Mouse (Mus musculus): Measurements from ENCODE around the gene Atf7. TPM values are rescaled to one million over a fixed set of nuclear protein-coding genes. Genes with fewer than 3 reads are reported as not detected.
A peak's percentile ranks its signal among the peaks of the same experiment; 100 is the strongest.

The Atf7 gene
- polyA plus RNA-seq, 1 experiment from 2014 or later: 33.7 TPM

- Histone ChIP-seq H3K36me3 (peaks cover 63% of the 10 kb centered on the region), H3K9ac (no peak overlapping the region), H3K27ac (no peak overlapping the region), H3K4me3 (no peak overlapping the region), H3K4me2 (replicated peaks) (no peak overlapping the region), H3K27me3 (no peaks in the 10 kb centered on the region), H3K4me1 (no peaks in the 10 kb centered on the region), H3K9me3 (no peaks in the 10 kb centered on the region)
- ATAC-seq (ENCODE audit: insufficient number of reproducible peaks, insufficient read depth, low FRiP score, low TSS enrichment): no peak
- 91% methylated on average over 4 of the region's 4 CpGs for WGBS
These were observed 80.5 kb downstream of the Atf7 start for GRCm38 (mm10) chr15:102544801-102545200.

- Histone ChIP-seq H3K27me3 (no peaks in the 10 kb centered on the region), H3K36me3 (peaks cover 62% of the 10 kb centered on the region), H3K27ac (no peak overlapping the region), H3K4me1 (no peaks in the 10 kb centered on the region), H3K9ac (no peak overlapping the region), H3K4me2 (replicated peaks) (no peak overlapping the region), H3K9me3 (no peaks in the 10 kb centered on the region), H3K4me3 (no peak overlapping the region)
- 92% methylated on average over 7 of the region's 7 CpGs for WGBS
- ATAC-seq (ENCODE audit: insufficient number of reproducible peaks, insufficient read depth, low FRiP score, low TSS enrichment): no peak
These were observed 91.3 kb downstream of the Atf7 start for GRCm38 (mm10) chr15:102533926-102534325.

- H3K4me2 ChIP-seq (replicated peaks): no peak overlapping the region
- H3K9me3 ChIP-seq: no peaks in the 10 kb centered on the region
- H3K9ac ChIP-seq: no peak overlapping the region
- WGBS: 91% methylated on average over 3 of the region's 3 CpGs
- no peaks in the 10 kb centered on the region for H3K27me3 ChIP-seq
- H3K36me3 ChIP-seq: peaks cover 70% of the 10 kb centered on the region
- H3K4me3 ChIP-seq: no peak overlapping the region
- H3K4me1 ChIP-seq: no peaks in the 10 kb centered on the region
- no peak overlapping the region for H3K27ac ChIP-seq
- ATAC-seq (ENCODE audit: insufficient number of reproducible peaks, insufficient read depth, low FRiP score, low TSS enrichment): no peak
These were observed 93.0 kb downstream of the Atf7 start for GRCm38 (mm10) chr15:102532106-102532900.

GRCm38 (mm10) chr15:102531586-102531985 lies 93.7 kb downstream of the Atf7 start:
- Histone ChIP-seq H3K27me3 (no peaks in the 10 kb centered on the region), H3K4me1 (no peaks in the 10 kb centered on the region), H3K9me3 (no peaks in the 10 kb centered on the region), H3K4me2 (replicated peaks) (no peak overlapping the region), H3K9ac (no peak overlapping the region), H3K36me3 (peaks cover 65% of the 10 kb centered on the region), H3K27ac (no peak overlapping the region), H3K4me3 (no peak overlapping the region)
- ATAC-seq (ENCODE audit: insufficient number of reproducible peaks, insufficient read depth, low FRiP score, low TSS enrichment): no peak
- WGBS: 78% methylated on average over 4 of the region's 4 CpGs

- H3K36me3 ChIP-seq: peaks cover 57% of the 10 kb centered on the region
- no peak overlapping the region for H3K4me2 ChIP-seq (replicated peaks)
- no peak for ATAC-seq (ENCODE audit: insufficient number of reproducible peaks, insufficient read depth, low FRiP score, low TSS enrichment)
- H3K9me3 ChIP-seq: no peaks in the 10 kb centered on the region
- H3K27ac ChIP-seq: no peak overlapping the region
- H3K27me3 ChIP-seq: no peaks in the 10 kb centered on the region
- H3K4me1 ChIP-seq: no peaks in the 10 kb centered on the region
- WGBS: 94% methylated on average over 4 of the region's 4 CpGs
- no peak overlapping the region for H3K9ac ChIP-seq
- no peak overlapping the region for H3K4me3 ChIP-seq
These were observed 94.7 kb downstream of the Atf7 start for GRCm38 (mm10) chr15:102530566-102530965.

GRCm38 (mm10) chr15:102528396-102528795 lies 96.9 kb downstream of the Atf7 start:
- 94% methylated on average over 1 of the region's 1 CpGs for WGBS
- no peak for ATAC-seq (ENCODE audit: insufficient number of reproducible peaks, insufficient read depth, low FRiP score, low TSS enrichment)
- H3K36me3 ChIP-seq: peaks cover 60% of the 10 kb centered on the region
- no peak overlapping the region for H3K9ac ChIP-seq
- H3K27ac ChIP-seq: no peak overlapping the region
- no peaks in the 10 kb centered on the region for H3K27me3 ChIP-seq
- no peaks in the 10 kb centered on the region for H3K4me1 ChIP-seq
- H3K4me2 ChIP-seq (replicated peaks): no peak overlapping the region
- H3K4me3 ChIP-seq: no peak overlapping the region
- no peaks in the 10 kb centered on the region for H3K9me3 ChIP-seq

GRCm38 (mm10) chr15:102527936-102528335 lies 97.3 kb downstream of the Atf7 start:
- WGBS: 69% methylated on average over 3 of the region's 3 CpGs
- no peak overlapping the region for H3K4me3 ChIP-seq
- peaks cover 56% of the 10 kb centered on the region for H3K36me3 ChIP-seq
- ATAC-seq (ENCODE audit: insufficient number of reproducible peaks, insufficient read depth, low FRiP score, low TSS enrichment): no peak
- H3K9me3 ChIP-seq: no peaks in the 10 kb centered on the region
- no peak overlapping the region for H3K4me2 ChIP-seq (replicated peaks)
- H3K9ac ChIP-seq: no peak overlapping the region
- no peaks in the 10 kb centered on the region for H3K4me1 ChIP-seq
- no peaks in the 10 kb centered on the region for H3K27me3 ChIP-seq
- H3K27ac ChIP-seq: no peak overlapping the region

GRCm38 (mm10) chr15:102526111-102527002 lies 98.9 kb downstream of the Atf7 start:
- Histone ChIP-seq H3K4me1 (no peaks in the 10 kb centered on the region), H3K9ac (no peak overlapping the region), H3K27ac (no peak overlapping the region), H3K4me3 (no peak overlapping the region), H3K4me2 (replicated peaks) (no peak overlapping the region), H3K27me3 (no peaks in the 10 kb centered on the region), H3K36me3 (peaks cover 62% of the 10 kb centered on the region), H3K9me3 (no peaks in the 10 kb centered on the region)
- WGBS: 82% methylated on average over 6 of the region's 6 CpGs
- no peak for ATAC-seq (ENCODE audit: insufficient number of reproducible peaks, insufficient read depth, low FRiP score, low TSS enrichment)

- Histone ChIP-seq H3K4me2 (replicated peaks) (no peak within 1 kb of the TSS), H3K27me3 (no peaks in the 10 kb centered on the region), H3K4me3 (no peak within 1 kb of the TSS), H3K4me1 (0 out of 2 replicates have a peak, but pooled peaks cover 4% of the 10 kb centered on the region), H3K9ac (no peak within 1 kb of the TSS), H3K27ac (no peak within 1 kb of the TSS), H3K9me3 (no peaks in the 10 kb centered on the region), H3K36me3 (peaks cover 64% of the 10 kb centered on the region)
- ATAC-seq (ENCODE audit: insufficient number of reproducible peaks, insufficient read depth, low FRiP score, low TSS enrichment): no peak
- 6% methylated on average over 3 of the region's 3 CpGs for WGBS
These were observed 100.3 kb downstream of the Atf7 start, which contains the start of gene Npff for GRCm38 (mm10) chr15:102524892-102525485. TSS of gene Npff (minus strand) at chr15:102524942.

- Histone ChIP-seq H3K27me3 (no peaks in the 10 kb centered on the region), H3K9me3 (no peaks in the 10 kb centered on the region), H3K36me3 (peaks cover 37% of the 10 kb centered on the region), H3K4me3 (no peak overlapping the region), H3K4me1 (peaks cover 14% of the 10 kb centered on the region), H3K27ac (no peak overlapping the region), H3K9ac (no peak overlapping the region), H3K4me2 (replicated peaks) (no peak overlapping the region)
- WGBS: 94% methylated on average over 4 of the region's 4 CpGs
- no peak for ATAC-seq (ENCODE audit: insufficient number of reproducible peaks, insufficient read depth, low FRiP score, low TSS enrichment)
These were observed 103.8 kb downstream of the Atf7 start for GRCm38 (mm10) chr15:102521480-102521879.

GRCm38 (mm10) chr15:102520416-102520815 lies 104.8 kb downstream of the Atf7 start:
- Histone ChIP-seq H3K4me3 (no peak overlapping the region), H3K9ac (peak overlapping the region; percentile 21; the same call in 1 of the 2 replicates)

More at GRCm38 (mm10) chr15:102520416-102520815, 104.8 kb downstream of the Atf7 start:
- Histone ChIP-seq H3K36me3 (peaks cover 37% of the 10 kb centered on the region), H3K4me1 (peaks cover 23% of the 10 kb centered on the region), H3K27ac (no peak overlapping the region), H3K27me3 (no peaks in the 10 kb centered on the region), H3K4me2 (replicated peaks) (no peak overlapping the region), H3K9me3 (no peaks in the 10 kb centered on the region)
- 84% methylated on average over 4 of the region's 4 CpGs for WGBS
- ATAC-seq (ENCODE audit: insufficient number of reproducible peaks, insufficient read depth, low FRiP score, low TSS enrichment): no peak
